Mouse (Mus musculus): ENCODE results near the gene 1700016K19Rik.
"Not testable (repeated sequence)": the region's sequence is repeated elsewhere in the genome, so short reads cannot be mapped to it uniquely, and the experiment has no call there.

1700016K19Rik gene

DNA sequence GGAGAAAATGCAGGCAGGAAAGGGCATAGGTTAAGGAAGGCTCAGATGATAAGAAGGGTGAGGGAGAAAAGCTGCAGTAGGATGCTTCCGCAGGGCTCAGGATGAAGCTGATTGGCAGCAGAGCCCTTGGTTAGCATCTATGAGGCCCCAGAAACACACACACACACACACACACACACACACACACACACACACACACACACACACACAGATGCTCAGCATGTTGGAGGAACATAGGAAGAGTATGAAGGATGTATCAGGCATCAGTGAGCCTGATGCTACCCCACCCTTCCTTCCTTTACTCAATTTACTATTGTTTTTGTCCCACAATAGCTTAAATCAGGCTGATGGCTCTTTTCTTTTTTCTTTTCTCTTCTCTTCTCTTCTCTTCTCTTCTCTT is 15.1 kb upstream of the 1700016K19Rik start:
- DNase-seq (ENCODE audit: low spot score in 2 of 2) = no peak

DNA sequence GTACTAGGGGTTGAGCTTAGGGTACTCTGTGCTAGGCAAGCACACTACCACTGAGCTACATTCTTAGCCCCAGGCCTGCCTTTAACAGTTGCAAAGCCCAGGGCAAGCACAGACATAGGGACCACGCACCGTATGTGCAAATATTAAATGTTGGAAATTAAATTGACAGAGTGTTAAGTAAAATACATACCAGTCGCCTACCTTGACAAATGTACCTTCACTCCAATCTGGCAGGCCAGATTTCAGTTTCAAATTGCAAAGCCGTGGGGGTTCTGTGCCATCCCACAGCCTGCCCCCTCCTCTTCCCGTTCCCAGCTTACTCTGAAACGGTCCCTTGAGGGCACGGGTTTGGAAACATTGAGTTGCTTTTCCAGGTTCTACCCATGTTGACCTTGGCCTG is 13.8 kb upstream of the 1700016K19Rik start:
- no peak for DNase-seq (ENCODE audit: low spot score in 2 of 2)

GRCm38 (mm10) chr11:75990965-75991835 is 8.5 kb upstream of the 1700016K19Rik start:
- DNase-seq (ENCODE audit: low spot score in 2 of 2) = no peak

DNA sequence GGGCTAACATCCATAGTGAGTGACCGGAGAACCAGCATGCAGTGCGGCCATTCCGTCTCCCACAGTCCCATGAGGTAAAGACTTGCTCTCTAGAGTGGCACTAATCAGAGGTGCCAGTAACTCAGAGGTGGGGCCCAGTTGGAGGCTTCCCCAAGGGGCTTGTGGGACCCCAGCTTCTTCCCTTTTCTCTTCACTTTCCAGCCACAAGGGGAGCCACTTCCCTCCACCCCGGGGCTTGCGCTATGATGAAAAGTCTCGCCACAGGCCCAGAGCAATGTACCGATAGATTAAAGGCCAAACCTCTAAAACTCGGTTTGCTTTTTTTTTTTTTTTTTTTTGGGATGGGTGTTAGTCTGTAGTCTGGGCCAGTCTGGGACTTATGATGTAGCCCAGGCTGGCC is 7.8 kb upstream of the 1700016K19Rik start:
- DNase-seq (ENCODE audit: low spot score in 2 of 2) = no peak

DNA sequence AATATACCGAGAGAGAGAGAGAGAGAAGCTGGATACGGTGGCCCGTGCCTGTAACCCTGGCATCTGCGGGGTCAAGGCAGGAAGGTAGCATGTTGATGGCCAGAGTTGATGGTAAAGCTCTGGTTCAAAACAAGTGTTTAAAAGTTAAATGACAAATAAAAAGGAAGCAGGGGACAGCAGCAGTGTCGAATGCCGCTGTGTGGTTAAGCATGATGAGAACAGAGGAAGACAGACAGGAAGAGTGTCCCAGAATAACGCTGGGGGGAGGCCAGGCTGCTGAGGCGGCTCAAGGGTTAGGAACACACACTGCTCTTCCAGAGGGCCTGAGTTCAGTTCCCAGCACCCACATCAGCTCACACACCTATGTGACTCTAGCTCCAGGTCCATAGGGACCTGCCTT is 7.2 kb upstream of the 1700016K19Rik start:
- no peak for DNase-seq (ENCODE audit: low spot score in 2 of 2)

DNA sequence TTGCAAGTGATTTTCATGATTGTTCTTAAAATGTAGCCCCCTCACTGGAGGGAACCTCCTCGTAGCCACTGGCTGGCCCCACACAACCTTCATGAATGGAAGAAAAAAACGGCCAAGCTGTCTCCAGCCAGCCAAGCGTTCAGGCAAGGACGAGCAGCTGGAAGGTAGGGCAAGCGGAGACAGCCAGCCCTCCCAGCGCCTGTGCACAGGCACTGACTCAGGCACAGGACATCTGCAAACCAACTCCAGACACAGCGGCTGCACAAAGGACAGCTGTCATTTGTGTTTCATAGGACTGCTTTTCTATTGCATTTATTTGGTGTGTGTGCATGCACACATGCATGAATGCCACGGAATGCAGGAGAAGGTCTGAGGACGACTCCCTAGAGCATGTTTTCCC is 5.4 kb upstream of the 1700016K19Rik start:
- DNase-seq (ENCODE audit: low spot score in 2 of 2) = no peak

DNA sequence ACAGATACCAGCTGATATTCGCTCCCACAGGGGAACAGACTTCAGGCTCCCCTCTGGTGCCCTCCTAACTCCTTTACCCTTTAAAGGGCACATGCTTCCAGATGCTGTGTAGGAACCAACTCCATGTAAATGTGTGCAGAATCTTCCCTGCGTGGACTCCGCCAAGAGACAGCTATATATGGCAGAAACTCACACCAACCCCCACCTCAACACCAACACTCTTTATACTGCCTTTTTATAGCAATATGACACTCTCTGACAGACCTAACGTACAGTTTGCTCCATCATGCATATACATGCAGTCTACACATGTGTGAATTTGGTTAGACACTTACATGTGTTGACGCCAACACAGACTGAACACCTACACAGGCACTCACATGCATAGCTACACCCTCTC is 989 bp downstream of the 1700016K19Rik start:
- peak; percentile 15 to 33 for DNase-seq (ENCODE audit: low spot score in 2 of 2)

- DNase-seq (ENCODE audit: low spot score in 2 of 2) = peak in 1 of 2 experiments; percentile 12
Measured at GRCm38 (mm10) chr11:76001237-76001878, 1.6 kb downstream of the 1700016K19Rik start.

DNA sequence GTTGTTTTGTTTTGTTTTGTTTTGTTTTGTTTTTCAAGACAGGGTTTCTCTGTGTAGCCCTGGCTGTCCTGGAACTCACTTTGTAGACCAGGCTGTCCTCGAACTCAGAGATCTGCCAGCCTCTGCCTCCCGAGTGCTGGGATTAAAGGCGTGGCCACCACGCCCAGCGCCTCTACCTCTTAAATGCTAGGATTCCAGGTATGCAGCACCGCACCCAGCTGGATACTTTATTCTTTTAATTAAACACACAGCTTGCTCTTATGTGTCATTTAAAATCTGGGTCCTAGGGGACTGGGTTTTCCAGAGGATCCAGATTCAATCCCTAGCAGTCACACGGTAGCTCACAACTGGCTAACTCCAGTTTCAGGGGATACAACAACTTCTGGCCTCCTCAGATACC is 4.6 kb downstream of the 1700016K19Rik start:
- not testable (repeated sequence) for DNase-seq (ENCODE audit: low spot score in 2 of 2)

GRCm38 (mm10) chr11:76008162-76008561 is 8.4 kb downstream of the 1700016K19Rik start:
- no peak for DNase-seq (ENCODE audit: low spot score in 2 of 2)

DNA sequence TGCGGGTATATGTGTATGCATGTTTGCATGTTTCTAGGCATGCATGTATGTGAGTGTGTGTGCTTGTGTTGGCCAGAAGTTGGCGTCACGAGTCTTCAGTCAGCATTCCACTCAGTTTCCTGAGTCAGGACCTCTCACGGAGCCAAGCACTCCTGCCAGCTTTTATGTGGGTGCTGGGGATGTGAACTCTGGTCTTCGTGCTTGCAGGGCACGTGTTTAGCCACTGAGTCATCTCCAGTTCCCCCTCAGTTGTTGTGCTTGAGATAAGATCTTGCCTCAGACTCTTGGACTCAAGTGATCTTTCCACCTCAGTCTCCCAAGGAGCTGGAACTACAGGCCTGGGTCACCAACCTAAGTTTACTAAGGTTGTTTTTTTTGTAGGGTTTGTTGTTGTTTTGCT is 9.4 kb downstream of the 1700016K19Rik start:
- DNase-seq (ENCODE audit: low spot score in 2 of 2) = no peak

DNA sequence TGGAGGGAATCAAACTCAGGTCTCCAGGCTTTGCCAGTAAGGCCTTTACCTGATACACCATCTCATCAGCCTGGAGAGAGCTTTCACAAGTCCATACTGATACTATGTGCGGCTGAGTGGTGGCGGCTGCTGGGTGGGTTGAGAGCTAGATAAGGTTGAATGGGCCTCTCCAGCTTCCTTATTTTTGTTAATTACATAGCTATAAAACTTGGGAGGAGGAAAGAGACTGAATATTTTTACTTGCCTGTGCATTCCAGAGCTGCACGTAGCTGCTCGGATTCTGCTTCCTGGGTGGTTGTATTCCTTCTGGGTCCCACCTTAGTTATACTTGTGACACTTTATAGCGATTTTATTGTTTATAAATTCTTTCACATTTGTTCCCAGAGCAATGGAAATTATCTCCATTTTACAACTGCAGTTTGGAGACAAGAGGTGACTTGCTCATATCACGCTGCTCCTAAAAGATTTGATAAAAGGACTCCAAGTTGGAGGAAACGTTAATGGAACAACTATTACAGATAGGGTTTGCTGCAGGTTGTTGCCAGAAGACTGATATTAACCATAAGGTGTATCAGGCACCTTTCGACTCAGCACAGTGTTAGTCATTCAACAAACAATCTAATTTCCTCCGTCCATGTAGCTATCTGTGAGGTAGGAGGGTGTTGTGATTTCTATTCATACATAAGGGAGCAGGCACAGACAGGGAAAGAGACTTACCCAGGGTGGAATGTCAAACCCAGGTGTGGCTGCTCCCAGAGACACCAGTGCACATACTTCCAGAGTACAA is 11.3 kb downstream of the 1700016K19Rik start:
- no peak for DNase-seq (ENCODE audit: low spot score in 2 of 2)

DNA sequence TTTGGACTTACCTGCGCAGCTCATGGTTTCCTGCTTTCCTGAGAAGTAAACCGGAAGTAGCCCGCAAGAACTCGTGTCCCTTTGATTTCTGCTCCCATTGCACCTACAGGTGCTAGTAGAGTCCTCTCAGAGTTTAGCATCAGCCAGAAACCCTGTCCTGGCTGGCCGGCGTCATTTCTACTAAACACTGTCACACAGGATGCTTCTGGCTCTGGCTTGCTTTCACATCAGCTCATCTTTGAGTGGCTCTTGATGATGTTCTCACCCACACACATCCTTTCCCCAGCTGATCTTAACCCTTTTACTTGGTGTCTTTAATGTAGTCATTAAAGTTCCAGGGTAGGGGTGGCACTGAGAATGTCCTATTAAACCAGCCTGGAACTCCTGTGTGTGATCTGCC is 15.5 kb downstream of the 1700016K19Rik start:
- DNase-seq (ENCODE audit: low spot score in 2 of 2) = no peak

DNA sequence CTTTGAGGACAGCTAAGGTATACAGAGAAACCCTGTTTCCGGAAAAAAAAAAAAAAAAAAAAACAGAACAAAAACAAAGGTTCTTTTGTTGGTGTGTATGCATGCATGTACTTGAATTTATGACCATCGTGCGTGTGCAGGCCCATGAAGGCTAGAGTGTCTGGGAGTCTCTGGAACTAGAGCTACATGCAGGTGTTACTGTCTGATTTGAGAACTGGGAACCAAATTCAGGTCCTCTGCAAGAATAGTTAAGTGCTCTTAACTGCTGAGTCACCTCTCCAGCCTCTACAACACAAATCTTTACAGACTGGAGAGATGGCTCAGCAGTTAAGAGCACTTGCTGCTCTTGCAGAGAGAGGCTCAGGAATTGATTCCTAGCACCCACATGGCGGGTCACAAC is 16.1 kb downstream of the 1700016K19Rik start:
- no peak for DNase-seq (ENCODE audit: low spot score in 2 of 2)

GRCm38 (mm10) chr11:76019879-76020278 is 20.2 kb downstream of the 1700016K19Rik start:
- no peak for DNase-seq (ENCODE audit: low spot score in 2 of 2)

DNA sequence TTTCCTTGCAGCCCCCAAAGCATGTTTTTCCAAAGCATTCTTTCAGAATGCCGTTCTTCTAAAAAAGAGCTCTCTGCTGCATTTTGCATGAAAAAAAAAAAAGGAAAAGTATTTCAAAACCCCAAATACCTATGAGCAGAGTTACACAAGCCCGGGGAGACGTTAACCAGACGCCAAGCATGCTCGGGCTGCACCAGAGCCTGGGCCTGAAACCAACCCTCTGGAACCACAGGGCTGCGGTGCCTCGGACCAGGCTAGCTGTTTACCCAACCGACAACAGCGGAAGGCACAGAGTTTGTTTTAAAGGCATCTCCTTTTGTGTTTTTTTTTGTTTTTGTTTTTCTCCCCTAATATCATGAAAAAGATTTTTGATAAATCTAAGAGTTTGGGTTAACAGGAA is 21.2 kb downstream of the 1700016K19Rik start:
- DNase-seq (ENCODE audit: low spot score in 2 of 2) = no peak

- no peak for DNase-seq (ENCODE audit: low spot score in 2 of 2)
Measured at GRCm38 (mm10) chr11:76025080-76025583, 25.4 kb downstream of the 1700016K19Rik start.

- no peak for DNase-seq (ENCODE audit: low spot score in 2 of 2)
Measured at GRCm38 (mm10) chr11:76026527-76027138, 26.9 kb downstream of the 1700016K19Rik start.

DNA sequence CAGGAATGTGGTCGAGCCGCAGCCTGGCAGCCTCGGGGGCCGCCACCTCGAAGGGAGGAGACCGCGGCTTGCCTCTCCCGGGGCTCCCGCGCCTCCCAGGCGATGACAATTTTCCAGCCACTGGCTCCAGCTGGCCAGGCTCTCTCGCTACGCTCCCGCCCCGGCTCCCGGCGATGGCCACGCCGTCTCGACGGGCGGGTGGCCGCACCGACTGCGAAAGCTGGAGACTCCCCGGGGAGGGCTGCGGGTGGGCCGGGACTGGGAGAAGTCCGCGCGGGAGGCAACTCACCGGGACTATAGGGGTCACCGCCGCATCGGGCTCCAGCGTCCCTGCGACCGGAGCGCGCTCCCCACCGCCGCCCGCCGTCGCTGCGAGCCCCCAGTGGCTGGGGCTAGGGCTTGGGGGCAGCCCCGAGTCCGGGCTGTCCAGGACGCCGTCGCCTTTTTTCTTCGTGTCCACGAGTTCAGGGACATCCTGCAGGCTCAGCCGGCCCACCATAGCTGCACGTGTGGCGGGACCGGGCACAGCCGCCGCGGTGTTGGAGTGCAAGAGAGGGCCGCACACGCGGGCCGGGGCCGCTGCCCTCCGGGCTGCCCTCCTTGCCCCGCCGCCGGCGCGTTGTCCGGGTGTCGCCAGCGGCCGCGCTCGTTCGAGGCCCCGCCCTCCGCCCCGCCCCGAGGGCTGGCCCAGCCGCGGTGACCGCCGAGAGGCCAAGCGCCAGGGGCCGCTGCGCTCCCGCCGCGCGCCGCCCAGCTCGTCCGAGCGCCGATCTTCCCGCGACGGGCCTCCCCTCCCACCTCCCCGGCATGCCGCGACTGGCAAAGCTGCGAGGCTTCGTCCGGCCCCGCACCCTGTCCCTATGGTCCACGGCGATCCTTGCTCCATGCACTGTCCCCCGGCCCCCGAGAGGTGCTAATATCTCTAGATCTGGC is 27.7 kb downstream of the 1700016K19Rik start, which contains the start of gene Rflnb:
Gene Rflnb, minus strand, starts transcription at position 644 of the 933 bp plus-strand sequence.
- peak; percentile 53 to 55 for DNase-seq (ENCODE audit: low spot score in 2 of 2)

GRCm38 (mm10) chr11:76028072-76028465 is 28.4 kb downstream of the 1700016K19Rik start:
- DNase-seq (ENCODE audit: low spot score in 2 of 2) = no peak
